Mouse (Mus musculus) right cerebral cortex, postnatal 10 days (tissue): Measurements from ENCODE around the gene 9130019O22Rik.
A peak's percentile ranks its signal among the peaks of the same experiment; 100 is the strongest.
"Not testable (repeated sequence)": the region's sequence is repeated elsewhere in the genome, so short reads cannot be mapped to it uniquely, and the experiment has no call there.

Source experiments
- DNase-seq, 2 experiments: peaks; one replicate each; pipeline ENCODE4 v3.0.0; 2021; ENCODE audit warnings: low spot score in 2 of 2

9130019O22Rik gene

DNA sequence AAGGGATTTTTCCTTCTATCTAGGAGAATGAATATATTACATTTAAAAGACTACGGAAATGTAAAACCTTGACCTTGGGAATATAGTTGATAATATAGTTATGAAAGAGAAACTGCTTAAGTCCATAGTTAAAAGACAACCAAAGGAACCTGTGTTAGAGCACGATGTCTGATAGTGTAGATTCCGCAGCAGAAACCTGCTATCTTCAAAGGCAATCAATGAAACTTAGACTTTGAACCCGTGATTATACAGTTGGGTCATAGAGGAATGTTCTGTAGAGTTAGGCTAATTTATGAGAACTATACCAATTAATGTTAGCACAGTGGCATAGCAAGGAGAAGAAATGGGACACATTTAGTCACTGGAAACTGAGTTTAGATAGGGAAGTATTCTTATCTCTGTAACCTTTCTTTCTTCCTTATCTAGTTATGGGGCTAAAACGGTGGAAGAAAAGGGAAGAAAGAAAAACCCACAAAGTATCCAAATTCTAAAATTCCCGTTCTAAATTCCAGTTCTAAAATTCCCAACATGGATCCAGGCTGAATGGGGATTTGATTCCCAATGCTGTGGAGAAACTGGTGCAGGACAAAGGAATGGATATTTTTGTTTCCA, 8.6 kb downstream of the 9130019O22Rik start:
- no peak for DNase-seq

DNA sequence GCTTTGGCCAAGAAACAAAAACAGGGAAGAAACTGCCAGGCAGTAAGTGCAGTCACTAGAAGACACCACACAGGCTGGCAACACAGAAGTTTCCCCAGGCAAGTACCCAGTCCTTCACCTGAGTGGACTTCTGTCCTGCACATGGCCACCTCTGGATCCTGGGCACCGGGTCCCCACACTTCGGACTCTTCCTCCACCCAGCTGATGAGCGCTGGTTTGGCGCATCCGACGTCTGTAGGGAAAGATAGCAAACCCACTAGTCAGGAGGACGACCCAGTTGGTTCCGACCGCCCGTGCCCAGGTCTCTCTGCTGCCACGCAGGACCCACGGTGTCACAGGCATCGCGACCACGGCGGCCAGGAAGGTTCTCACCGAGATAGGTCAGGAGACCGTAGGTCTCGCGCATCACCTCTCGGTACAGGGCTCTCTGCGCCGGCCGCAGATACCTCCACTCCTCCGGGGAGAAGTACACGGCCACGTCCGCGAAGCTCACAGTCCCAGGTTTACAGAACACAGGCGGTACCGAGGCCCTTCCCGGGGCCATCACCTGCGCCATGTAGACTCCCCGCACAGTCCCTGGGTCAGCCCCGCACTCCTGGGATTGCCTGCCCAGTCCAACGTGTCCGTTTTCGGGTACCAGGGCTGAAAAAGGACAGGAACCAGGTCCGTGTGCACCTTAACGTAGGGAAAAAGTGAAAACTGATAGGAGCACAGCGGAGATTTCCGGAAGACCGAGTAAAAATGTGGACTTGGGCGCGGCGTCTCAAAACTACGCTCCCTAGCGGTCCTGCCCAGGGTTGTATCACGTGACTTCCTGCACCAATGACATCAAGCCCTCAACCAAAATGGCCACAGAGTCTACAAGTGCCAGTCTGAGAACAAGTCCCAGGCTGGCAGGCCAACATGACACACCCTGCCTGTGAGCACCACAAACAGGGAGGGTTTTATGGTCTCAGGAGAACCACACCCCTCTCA, 11.4 kb downstream of the 9130019O22Rik start, which contains the start of gene Zfp747:
Gene Zfp747 (minus strand): TSS at position 780 of the 975 bp plus-strand sequence.
- peak; percentile 94 to 96 for DNase-seq

DNA sequence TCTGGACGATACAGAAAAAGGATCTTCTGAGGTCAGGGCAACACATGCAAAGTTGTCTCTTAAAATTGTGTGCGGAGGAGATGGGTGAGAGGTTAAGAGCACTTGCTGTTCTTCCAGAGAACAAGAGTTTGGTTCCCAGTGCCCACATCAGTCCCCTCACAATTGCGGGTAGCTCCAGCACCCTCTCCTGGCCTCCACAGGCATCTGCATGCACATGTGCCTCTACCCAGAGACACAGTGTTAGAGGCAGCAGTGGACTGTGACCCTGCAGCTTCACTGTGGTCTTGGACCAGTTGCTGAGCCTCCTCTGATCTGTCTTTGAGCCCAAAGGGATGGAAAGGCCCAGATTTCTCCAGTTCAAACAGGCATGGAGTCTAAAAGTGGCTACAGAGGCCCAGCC, 15.1 kb downstream of the 9130019O22Rik start:
- DNase-seq, result not testable (repeated sequence)

DNA sequence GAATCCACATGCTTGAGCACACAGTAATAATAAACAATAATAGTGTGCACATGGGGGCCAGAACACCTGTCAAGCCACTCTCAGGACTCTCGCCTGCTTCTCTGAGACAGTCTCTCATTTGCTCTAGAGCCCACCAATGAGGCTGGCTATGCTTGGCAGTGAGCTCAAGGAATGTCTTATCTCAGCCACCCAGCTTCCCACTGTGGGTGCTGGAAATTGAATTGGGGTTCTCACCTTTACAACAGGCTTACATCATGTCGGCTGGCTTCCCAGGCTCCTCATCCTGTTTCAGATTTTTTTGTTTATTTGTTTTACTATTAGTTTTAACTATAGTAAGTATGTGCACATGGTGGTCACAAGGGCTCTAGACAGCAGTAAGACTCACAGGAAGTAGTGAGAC, 15.8 kb downstream of the 9130019O22Rik start:
- DNase-seq, result no peak

DNA sequence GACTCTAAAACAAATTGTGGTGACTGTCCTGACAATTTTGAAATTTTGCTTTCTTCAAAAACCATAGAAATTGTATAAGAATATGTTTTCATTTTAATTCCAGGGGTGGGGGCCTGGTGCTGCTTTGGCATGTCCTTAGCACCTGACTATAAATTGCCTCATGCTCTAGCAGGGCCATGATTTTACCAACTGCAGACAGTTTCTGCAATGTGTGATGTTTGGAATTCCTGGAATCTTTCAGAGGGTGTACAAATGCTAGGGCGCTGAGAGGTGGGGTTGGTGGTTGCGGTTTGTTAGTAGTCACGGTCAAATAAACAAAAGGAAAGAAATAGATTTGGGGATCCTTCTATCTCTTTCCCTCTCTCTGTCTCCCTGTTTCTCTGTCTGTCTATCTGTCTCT, 20.7 kb downstream of the 9130019O22Rik start:
- DNase-seq, result no peak

DNA sequence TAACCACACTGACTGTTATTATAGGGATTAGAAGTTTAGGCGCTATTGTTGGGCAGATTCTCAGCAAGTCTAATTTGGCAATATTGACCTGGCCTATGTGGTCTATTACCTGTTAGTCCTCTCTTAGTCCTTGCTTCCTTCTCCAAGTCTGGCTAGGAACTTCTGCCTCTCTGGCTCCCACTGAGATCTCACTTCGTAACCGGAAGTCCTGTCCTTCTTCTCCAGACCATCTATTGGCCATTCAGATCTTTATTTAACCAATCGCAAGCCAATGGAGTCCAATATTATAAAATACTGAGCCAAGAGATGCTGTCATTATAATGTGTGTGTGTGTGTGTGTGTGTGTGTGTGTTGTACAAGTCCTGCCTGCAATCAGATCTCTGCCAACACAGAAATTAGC, 22.8 kb downstream of the 9130019O22Rik start:
- no peak for DNase-seq

DNA sequence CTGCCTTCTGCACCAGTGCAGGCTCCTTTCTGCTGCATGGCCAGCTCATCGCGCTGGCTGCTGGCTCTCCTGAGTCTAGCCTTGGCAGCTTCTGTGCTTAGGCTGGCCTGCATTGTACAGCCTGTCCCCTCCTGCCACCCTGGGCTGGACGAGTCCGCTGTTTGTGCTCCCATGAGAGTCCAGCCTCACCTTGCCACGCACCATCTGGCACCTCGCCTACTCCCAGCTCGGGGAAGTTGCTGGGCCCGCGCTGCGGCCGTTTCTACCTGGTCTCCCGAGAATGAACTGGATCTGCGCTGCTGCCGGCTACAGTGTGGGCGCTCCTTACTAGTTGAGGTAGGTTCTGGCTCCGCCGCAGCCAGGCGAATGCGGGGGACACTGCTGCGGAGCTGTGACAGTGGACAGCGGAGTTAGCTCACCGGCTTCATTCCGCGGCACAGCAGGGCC, 23.5 kb downstream of the 9130019O22Rik start:
- DNase-seq, result peak in 1 of 2 experiments; percentile 37

DNA sequence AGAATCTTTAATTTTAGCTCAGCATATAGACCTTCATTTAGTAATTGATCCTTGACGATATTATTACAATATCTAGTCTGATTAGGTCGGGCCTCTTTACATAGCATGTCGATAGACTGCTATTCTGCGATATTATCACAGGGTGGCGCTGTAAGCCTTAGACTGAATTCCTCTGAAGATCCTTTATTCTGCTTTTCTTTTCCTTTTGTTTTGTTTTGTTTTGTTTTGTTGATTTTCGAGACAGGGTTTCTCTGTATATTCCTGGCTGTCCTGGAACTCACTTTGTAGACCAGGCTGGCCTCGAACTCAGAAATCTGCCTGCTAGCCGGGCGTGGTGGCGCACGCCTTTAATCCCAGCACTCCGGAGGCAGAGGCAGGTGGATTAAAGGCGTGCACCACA, 24.5 kb downstream of the 9130019O22Rik start:
- DNase-seq, result not testable (repeated sequence)

DNA sequence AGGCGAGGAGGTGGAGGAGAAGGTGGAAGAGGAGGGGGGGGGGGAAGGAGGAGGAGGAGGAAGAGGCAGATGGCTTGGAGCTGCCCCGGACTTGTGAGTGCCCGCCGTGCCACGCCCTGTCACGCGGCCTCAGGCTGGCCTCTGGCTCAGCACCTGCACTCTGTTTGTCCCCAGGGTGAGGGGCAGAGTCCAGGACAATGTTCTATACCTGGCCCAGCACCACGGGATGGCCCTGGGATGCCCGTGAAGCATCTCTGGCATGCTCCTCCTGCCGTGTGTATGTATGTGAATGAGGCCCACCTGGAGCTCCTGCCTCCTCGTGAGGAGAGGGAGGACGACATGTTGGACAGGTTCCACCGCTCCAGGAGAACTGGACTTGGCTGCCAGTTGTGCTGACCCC, 25.5 kb downstream of the 9130019O22Rik start:
- no peak for DNase-seq

DNA sequence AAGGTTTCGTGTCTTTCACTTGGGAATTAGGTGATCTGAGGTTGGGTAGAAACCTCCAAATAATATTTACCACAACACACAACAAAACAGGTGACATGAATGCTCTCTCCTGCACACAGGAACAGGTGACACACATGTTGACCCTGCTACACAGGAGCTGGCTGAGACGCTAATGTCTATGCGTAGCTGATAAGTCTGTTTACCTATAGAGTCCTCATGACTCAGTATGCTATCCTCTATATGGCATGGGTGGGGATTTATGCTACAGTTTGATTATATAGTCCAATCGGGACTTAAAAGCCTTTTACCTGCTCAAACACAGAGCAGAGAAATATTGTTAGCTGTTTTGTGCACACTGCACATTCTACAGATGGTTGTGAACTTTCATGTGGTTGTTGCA, 26.7 kb downstream of the 9130019O22Rik start:
- no peak for DNase-seq

DNA sequence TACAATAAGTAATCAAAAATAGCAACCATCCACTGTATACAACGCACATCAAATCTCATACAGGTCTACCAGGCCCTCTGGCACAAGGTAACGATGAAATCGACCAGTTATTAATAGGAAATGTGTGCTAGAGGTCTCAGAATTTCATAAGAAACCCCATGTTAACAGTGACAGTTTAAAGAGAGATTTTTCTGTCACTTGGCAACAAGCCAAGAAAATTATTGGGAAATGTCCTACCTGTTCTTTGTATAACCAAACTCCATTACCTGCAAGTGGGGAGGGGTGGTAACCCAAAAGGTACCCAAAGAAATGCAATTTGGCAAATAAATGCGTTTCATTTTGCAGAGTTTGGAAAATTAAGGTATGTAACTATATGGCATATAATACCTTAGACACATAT, 28.5 kb downstream of the 9130019O22Rik start:
- DNase-seq, result no peak

DNA sequence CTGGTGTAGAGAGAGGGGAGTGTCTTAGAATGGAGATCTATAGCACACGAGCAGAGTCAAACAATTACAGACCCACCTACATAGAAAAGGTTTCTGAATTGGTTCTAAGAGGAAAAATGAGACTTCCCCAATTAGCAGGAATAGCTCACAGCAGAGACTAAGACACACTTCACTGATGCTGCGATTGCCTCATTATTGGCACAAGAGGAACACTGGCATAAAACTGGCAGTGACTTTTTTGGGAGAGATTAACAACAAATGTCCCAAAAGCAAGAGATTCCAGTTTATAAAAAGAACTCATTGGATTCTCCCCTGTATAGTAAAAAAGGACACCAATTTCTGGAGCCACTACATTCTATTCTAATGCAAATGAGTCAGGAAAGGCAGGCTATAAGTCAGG, 29.1 kb downstream of the 9130019O22Rik start:
- no peak for DNase-seq

DNA sequence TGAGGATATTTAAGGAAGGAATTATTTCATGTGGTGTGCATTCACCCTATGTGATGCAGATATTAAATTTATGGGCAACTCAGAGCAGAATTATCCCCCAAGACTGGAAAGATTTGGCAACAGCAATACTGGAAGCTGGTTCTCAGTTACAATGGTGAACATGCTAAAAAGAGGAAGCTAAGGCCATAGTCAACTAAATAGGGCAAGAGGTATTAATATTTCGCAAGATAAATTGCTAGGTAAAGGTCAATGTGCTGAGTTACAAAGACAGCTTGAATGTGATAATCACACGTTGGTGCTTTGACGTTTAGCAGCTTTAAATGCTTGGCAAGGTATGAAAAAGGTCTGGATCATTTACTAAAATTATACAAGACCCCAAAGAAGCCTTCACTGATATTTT, 31.2 kb downstream of the 9130019O22Rik start:
- DNase-seq, result no peak

DNA sequence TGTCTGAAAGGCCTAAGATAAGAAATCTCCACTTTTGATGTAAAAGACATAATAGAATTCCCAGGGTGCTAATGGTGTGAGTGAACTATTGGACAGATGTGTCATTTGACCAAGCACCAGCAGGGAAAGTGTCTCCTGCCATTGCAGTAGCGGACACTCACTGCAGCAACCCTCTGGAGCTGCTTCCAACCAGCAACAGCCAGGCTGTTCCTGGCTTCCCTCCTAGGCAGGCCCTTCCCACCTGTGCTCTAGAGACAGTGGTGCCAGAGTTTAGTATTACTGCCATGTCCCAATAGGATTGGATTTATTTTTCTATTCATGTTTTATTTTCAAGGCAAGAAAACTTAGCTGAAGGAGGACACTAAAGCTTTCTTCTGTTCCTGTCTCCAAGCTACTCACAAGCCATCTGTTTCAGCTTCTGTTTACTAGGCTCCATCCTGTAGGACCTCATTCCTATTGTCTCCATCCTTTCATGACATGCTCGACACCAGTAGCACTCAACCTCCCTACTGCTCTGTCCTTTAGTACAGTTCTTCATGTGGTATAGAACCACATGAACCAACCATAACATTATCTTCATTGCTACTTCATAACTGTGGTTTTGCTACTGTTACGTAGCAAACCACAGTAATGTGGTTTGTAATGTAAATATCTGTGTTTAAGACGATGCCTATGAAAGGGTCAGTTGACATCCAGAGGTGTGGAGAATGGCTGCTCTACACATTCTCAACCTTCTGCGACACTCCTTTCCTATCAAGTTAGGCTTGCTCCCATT, 35.5 kb downstream of the 9130019O22Rik start:
- no peak for DNase-seq

DNA sequence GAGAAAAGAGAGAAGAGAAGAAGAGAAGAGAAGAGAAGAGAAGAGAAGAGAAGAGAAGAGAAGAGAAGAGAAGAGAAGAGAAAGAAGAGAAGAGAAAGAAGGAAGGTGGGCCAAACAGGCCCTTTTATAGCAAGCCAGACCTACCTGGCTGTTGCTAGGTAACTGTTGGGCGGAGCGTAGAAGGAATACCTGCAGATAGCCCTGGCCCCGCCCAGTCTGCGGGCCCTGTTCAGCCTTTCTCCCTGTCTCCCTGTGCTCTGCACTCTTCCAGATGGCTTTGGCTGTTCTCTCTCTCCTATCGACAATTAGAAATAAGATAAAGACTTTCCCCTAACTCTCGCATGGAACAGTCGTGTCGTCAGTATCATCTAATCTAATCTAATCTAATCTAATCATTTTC, 40.3 kb downstream of the 9130019O22Rik start:
- no peak for DNase-seq

DNA sequence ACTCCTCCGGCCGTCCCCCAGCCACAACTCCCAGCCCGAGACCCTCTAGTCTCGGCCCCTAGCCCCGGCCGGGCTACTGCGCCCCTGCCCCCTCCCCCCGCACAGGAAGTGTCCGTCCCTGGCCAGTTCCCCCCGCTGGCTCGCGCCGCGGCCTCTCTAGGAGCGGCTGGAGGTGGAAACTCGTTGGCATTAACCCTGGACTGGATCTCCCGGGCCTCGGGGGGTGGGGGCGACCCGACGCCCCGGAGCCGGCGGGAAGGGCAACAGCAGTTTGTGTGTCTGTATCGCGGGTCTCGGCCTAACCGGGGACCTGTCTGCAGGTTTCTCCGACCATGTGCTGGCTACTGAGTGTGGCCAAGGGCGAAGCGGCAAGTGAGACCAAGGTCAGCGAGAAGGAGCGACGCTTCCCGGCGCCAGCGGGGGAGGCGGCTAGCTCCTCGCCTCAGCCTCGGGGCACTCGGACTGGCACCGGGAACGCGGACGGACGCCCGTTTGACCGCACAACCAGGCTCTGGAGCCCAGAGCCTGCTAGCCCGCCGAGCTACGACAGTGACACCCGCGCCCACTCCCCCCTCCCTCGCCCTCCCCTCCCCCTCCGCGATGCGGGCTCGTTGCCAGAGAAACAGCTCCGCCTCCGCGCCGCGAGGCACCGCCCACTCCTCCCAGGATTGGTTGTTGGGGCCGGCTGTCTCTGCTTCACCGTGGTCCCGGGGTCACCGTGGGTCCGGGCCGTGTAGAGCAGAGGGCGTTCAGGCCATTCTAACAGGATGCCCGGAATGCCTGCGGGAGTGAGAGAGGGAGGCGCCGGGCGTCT, 41.2 kb downstream of the 9130019O22Rik start, which contains the start of gene Zfp768:
Gene Zfp768 (minus strand): TSS at position 78 of the 814 bp plus-strand sequence.
- DNase-seq, result peak; percentile 93 to 95

DNA sequence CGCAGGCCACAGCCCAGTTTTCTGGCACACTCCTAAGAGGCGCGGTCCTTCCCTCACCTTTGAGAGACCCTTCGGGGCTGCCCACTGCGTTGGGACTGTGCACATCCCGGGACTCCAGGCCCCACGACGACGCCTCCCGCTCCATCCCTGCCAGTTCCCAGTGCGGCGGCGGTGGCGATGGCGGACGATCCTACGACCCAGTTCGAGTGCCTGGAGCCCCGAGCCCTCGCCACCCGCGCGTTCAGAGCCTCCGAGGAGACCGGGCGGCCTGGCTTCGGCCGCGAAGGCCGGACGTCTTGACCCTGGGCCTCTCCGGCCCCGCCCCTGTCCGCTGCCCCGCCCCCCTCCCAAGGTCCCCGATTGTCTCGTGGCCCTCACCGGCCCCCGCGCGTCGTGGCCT, 41.9 kb downstream of the 9130019O22Rik start:
- peak; percentile 50 to 57 for DNase-seq

DNA sequence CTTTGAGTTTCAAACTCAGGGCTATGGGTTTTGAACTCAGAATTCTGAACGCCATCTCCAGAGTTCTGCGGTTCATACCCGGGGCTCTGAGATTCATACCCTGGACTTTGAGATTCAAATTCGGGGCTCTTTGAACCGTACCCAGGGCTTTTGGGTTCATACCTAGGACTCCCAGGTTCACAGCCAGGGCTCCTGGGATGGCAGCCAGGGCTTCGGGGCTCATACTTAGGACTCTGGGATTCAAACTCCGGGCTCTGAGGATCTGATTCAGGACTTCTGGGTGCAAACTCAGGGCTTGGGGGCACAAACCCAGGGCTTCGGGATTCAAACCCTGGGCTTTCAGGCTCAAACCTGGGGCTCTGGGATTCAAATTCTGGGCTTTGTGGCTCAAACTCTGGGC, 42.6 kb downstream of the 9130019O22Rik start:
- DNase-seq, result no peak

DNA sequence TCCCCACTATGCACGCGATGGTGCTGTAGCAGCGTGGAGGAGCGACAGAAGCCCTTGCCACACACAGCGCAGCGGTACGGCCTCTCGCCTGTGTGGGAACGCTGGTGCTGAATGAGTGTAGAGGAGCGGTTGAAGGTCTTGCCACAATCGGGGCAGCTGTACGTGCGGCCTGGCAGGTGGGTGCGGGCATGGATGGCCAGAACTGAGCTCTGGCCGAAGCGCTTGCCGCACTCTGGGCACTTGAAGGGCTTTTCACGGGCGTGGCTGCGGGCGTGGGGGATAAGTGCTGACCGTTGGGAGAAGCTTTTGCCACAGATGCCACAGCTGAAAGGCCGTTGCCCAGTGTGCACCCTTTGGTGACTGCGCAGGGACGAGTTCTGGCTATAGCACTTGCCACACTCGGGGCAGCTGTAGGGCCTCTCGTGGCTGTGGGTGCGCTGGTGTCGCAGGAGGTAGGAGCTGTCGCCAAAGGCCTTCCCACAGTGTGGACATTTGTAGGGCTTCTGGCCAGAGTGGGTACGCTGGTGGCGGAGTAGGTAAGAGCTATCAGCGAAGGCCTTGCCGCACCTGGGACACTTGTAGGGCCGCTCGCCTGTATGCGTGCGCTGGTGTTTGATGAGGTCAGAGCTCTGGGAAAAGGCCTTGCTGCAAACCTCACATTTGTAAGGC, 43.5 kb downstream of the 9130019O22Rik start:
- DNase-seq, result peak in 1 of 2 experiments; percentile 33

DNA sequence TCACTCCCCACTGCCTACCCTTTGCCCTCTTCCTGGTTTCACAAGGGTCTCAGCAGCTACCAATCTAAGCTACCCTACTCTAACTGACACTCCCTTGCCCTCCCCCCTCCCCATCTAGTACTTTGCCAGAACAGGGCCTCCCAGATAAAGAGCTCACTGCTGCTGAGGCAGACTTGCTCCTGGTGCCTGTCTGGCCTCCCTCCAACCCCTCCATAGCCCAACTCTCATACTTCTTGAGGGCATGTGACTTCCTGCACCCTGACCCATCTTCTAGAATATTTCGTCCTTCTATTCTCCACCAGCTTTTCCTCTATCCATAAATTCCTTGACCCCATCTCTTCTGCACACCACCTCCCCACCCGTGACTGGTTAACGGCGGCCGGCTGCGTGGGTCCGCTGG, 44.1 kb downstream of the 9130019O22Rik start:
- no peak for DNase-seq

DNA sequence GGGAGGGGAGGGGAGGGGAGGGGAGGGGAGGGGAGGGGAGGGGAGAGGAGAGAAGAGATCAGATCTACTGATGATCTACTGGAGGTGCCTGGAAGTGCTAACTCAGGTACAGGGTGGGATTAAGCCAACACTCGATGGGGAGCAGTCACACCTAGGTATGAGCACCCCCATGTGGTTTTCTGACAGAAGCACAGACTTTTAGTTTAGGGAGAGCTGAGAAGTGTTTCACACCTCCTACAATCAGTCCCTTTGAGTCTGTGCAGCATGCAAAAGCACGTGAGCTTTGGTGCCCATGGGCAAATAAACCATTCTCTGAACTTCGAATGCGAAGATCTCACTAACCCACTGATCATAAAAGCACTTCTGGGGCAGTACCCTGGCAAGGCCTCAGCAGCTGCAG, 44.6 kb downstream of the 9130019O22Rik start:
- DNase-seq, result no peak
